Mouse (Mus musculus) thymus, adult 2 months (tissue): ENCODE measurements around the gene Tuba1b. TPM values are rescaled to one million over a fixed set of nuclear protein-coding genes. Genes with fewer than 3 reads are reported as not detected.
"Not testable (repeated sequence)": the region's sequence is repeated elsewhere in the genome, so short reads cannot be mapped to it uniquely, and the experiment has no call there.

Experiments
- DNase-seq: peaks from one replicate; pipeline ENCODE4 v3.0.0; 2021
- H3K27ac ChIP-seq: fragments of 200-500 bp; 2 replicates; pipeline ENCODE4 v1.5.1; 2012; ENCODE audit warnings: low read length, control low read depth; ENCODE audit not compliant: control insufficient read depth, insufficient read depth
- H3K27me3 ChIP-seq: fragments of 200-500 bp; 2 replicates; pipeline ENCODE4 v1.6.1; 2012; ENCODE audit warnings: mild to moderate bottlenecking, low read length, moderate library complexity, mixed read lengths; ENCODE audit not compliant: control insufficient read depth, insufficient read depth
- H3K36me3 ChIP-seq: fragments of 200-500 bp; 2 replicates; pipeline ENCODE4 v1.6.1; 2012; ENCODE audit warnings: mild to moderate bottlenecking, low read length, moderate library complexity; ENCODE audit not compliant: control insufficient read depth, insufficient read depth
- H3K4me1 ChIP-seq: fragments of 200-500 bp; replicated peaks from 2 replicates; pipeline ENCODE4 v1.6.1; 2012; ENCODE audit warnings: low read length; ENCODE audit not compliant: control insufficient read depth, insufficient read depth
- H3K4me3 ChIP-seq: fragments of 200-500 bp; 2 replicates; pipeline ENCODE4 v1.5.1; 2012; ENCODE audit warnings: mild to moderate bottlenecking, low read length, control low read depth, moderate library complexity; ENCODE audit not compliant: control insufficient read depth, insufficient read depth
- CTCF ChIP-seq: fragments of 200-500 bp; IDR thresholded peaks from 2 replicates; pipeline ENCODE4 v1.5.1; 2012; ENCODE audit warnings: mild to moderate bottlenecking, control low read depth, low read length, moderate library complexity, borderline replicate concordance; ENCODE audit not compliant: control insufficient read depth, poor library complexity, insufficient read depth; ENCODE audit errors: extremely low read depth
- POLR2A ChIP-seq: fragments of 200-500 bp; IDR thresholded peaks from 2 replicates; pipeline ENCODE4 v1.6.1; 2012; ENCODE audit warnings: mild to moderate bottlenecking, low read length, control low read depth, moderate library complexity; ENCODE audit not compliant: control insufficient read depth, poor library complexity, insufficient read depth; ENCODE audit errors: extremely low read depth
- WGBS: fragments of 180-500 bp; shearing (Covaris S2); methylation state at CpG from one replicate; pipeline ENCODE4 v1.1.7; 2018; 5-methylcytosine and 5-hydroxymethylcytosine counted together
- polyA plus RNA-seq: library from polyadenylated mRNA; depleted of rRNA; stranded (reverse); fragments of >200 nt; gene quantifications from 2 replicates; pipeline ENCODE4 v1.2.3, GENCODE M21; 2012

The Tuba1b gene
- polyA plus RNA-seq, 1 experiment: 3,866 TPM

DNA sequence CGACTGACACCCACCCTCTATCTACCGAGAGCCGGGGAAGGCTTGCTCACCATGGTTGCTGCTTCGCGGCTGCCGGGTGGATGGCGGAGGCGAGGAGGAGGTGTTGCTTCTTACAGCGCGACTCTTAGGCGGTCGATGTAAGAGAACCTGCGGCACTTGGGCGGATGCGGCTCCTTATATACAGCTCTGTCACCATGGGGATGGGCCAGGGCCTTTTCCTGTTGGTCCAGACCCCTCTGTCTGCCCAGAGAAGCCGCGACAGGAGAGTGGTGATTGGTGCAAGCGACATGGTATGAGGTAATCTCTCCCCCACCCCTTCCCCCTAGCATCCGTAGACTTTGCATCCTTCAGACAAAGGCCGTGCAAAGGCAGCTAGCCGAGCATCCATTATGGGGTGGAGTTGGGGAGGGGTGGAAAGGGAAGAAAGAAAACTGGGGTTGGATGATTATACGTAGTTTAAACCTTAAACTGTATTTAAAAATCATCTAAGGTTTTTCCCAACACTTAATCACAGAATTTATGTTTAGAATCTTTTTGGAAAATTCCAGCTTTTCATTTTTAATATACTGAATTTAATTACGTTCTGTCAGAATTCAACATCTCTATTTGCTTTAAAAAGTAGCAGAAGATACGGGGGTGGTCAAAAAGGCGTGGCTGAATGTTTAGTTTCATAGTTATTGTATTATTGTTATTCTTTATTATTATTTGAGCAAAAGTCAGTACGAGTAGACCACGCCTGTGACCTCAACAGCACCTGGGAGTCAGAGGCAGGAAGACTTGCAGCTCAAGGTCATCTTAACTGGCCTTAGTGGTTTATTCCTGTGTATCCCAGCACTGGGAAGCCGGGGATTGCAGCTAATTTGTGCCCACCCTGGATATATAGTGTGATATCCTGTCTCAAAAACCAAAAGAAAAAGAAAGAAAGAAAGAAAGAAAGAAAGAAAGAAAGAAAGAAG lies 19.3 kb upstream of the Tuba1b start, which contains the start of the genes Gm49450 and Tuba1a:
Gm49450 (minus strand) TSS at position 151 of the 956 bp plus-strand sequence.
Tuba1a (minus strand) TSS at position 303 of the 956 bp plus-strand sequence.
- peak; percentile 96 for DNase-seq
- 16% methylated on average over 28 of the region's 28 CpGs for WGBS
- peak; percentile 40; the same call in 1 of the 2 replicates for TF ChIP-seq CTCF
- peak; percentile 98 for TF ChIP-seq POLR2A

DNA sequence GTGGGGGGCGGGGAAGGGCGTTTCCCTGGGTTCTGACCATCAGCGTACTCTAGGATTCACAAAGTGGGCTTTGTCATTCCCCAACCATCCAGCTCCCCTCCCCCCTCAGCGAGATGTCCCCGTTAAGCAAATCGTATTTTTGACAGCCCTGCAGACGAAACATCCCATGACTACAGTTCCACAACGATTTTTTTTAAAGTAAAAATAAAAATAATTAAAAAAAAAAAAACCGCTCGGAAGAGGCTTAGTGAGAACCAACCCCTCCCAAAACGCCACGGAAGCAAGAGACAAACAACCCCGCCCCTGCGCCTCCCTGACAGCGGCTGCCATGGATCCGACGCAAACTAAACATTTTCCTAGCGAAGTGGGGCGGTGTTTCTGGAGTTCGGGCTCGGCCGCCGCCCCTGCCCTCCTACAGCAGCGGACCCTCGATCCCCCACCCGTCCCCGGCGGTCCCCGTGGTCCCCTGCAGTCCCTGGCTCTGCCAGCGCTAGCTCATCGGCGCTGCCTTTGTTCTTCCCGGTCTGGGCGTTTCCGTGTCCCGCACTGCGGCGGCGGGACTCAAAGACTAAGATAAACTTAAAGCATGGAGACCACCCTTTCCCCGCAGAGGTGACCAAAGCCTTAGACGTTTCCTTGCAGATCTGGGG lies 18.5 kb upstream of the Tuba1b start:
- TF ChIP-seq POLR2A (no peak), CTCF (peak; percentile 74; the same call in 1 of the 2 replicates)
- peak overlapping the region; percentile 92 for H3K27ac ChIP-seq
- WGBS: under 1% methylated on average over 41 of the region's 41 CpGs
- DNase-seq: peak; percentile 87
- H3K27me3 ChIP-seq: no peaks in the 10 kb centered on the region
- H3K4me1 ChIP-seq: peaks cover 8% of the 10 kb centered on the region
- H3K4me3 ChIP-seq: peak overlapping the region; percentile 87
- H3K36me3 ChIP-seq: no peaks in the 10 kb centered on the region

More for the DNA sequence above, 19.3 kb upstream of the Tuba1b start, which contains the start of the genes Gm49450 and Tuba1a:
- peak within 1 kb of the TSS; percentile 92 for H3K27ac ChIP-seq
- peak within 1 kb of the TSS; percentile 87 for H3K4me3 ChIP-seq
- H3K4me1 ChIP-seq: peaks cover 8% of the 10 kb centered on the region
- H3K27me3 ChIP-seq: no peaks in the 10 kb centered on the region
- no peaks in the 10 kb centered on the region for H3K36me3 ChIP-seq

DNA sequence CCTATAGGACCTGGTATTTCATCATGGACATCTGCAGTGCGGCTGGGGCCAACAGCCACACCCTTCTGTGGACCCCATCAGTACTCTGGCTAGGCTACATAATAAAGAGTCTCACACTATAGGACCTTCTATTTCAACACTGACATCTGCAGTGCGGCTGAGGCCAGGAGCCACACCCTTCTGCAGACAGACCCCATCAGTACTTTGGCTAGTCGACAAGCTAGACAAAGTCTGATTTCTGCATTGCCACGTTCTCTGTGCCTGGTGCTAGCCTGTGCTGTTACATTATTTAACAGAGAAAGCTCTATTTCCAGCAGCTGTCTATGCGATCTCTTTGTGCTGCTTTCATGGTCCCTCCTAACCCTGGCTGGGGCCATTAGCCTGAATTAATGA lies 17.7 kb upstream of the Tuba1b start:
- Histone ChIP-seq H3K27me3 (no peaks in the 10 kb centered on the region), H3K36me3 (no peaks in the 10 kb centered on the region), H3K27ac (no peak overlapping the region), H3K4me1 (peaks cover 8% of the 10 kb centered on the region), H3K4me3 (no peak overlapping the region)
- no peak for DNase-seq
- TF ChIP-seq CTCF (no peak), POLR2A (no peak)
- 85% methylated on average over 5 of the region's 5 CpGs for WGBS

DNA sequence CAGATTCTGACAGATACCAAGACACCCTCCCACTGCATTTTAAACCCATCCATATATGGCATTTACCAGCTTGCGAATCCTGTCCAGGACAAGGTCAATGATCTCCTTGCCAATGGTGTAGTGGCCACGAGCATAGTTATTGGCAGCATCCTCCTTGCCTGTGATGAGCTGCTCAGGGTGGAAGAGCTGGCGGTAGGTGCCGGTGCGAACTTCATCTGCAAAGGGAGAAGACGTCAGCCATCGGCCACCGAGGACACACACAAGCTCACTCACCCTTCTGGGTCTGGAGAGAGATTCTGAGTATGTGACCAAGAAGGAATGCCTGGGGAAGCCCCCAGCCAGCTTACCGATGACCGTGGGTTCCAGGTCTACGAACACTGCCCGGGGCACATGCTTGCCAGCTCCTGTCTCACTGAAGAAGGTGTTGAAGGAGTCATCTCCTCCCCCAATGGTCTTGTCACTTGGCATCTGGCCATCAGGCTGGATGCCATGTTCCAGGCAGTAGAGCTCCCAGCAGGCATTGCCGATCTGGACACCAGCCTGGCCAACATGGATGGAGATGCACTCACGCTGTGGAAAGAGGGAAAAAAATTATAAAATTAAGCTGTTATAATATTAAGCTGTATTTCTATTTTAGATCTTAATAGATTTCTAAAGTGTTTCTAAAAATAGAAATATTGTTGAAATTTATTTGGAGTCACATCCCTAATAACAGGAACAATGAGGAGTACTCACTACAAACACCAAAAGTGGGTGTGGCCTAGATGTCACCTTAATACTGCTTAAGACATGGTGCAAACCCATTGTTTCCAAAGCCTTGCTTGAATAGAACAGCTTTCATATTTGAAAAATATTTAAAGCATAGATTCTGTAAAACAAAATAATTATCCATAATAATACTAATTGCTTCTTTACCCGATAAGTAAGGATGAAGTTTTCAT lies 17.0 kb upstream of the Tuba1b start:
- H3K4me1 ChIP-seq, H3K4me3 ChIP-seq, DNase-seq, H3K27ac ChIP-seq, H3K36me3 ChIP-seq, H3K27me3 ChIP-seq: not testable (repeated sequence)
- WGBS: 98% methylated on average over 11 of the region's 15 CpGs

DNA sequence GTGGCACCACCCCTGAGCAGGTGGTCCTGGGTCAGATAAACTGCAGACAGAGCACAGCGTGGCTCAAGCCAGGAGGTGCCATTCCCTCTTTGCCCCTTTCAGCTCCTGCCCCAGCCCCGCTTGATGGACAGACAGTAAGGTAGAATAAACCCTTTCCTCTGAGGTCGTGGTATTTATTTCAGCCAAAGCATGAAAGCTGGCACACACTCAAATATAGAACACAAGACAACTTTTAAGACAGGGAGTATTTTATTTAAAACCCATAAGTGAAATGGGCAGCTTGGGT lies 15.2 kb upstream of the Tuba1b start:
- H3K4me1 ChIP-seq: peaks cover 8% of the 10 kb centered on the region
- H3K4me3 ChIP-seq: no peak overlapping the region
- TF ChIP-seq POLR2A (no peak), CTCF (no peak)
- no peak overlapping the region for H3K27ac ChIP-seq
- no peaks in the 10 kb centered on the region for H3K27me3 ChIP-seq
- whole genome bisulfite sequencing: 92% methylated on average over 3 of the region's 3 CpGs
- no peak for DNase-seq
- no peaks in the 10 kb centered on the region for H3K36me3 ChIP-seq
